Mouse (Mus musculus) kidney, adult 2 months (tissue): ENCODE results near the gene 1110059E24Rik.

Experiments
- CTCF ChIP-seq: fragments of 200-500 bp; conservative IDR thresholded peaks from 2 replicates; pipeline ENCODE4 v1.5.1; 2011; ENCODE audit warnings: low read depth, mild to moderate bottlenecking, control low read depth, low read length, moderate library complexity, mixed read lengths; ENCODE audit not compliant: insufficient read depth, insufficient read length
- POLR2A ChIP-seq: fragments of 200-500 bp; IDR thresholded peaks from one replicate; pipeline ENCODE4 v1.6.1; 2011; ENCODE audit warnings: low read depth, low read length, control low read depth

DNA sequence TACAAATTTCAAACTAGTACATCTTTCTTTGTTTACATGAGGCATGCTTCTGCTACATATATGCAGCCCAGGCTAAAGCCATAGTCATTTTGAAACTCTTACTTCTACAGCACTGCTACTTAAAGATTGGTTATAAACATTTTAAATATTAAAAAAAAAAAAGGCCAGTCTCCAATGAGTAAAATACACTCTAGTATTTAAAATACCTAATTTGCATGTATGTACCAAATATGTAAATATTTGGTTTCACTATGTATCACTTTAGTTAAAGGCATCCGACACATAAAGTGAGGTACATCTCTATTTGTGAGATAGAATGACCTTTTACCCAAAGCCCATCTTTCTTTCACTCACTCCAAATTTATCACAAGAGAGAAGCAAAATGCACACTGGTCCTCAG lies 23.7 kb downstream of the 1110059E24Rik start:
- TF ChIP-seq CTCF, result no peak
- no peak for TF ChIP-seq POLR2A
